Mouse (Mus musculus): ENCODE data around the gene Il34. TPM values are rescaled to one million over a fixed set of nuclear protein-coding genes. Genes with fewer than 3 reads are reported as not detected.

Il34 gene
- polyA plus RNA-seq, 1 experiment from 2014 or later, result 2.7 TPM

GRCm38 (mm10) chr8:110721606-110722413 is 83.9 kb downstream of the Il34 start:
- Histone ChIP-seq H3K4me2 (replicated peaks) (peak overlapping the region; percentile 90), H3K4me3 (replicated peaks) (peak overlapping the region; percentile 72), H3K9me3 (no peaks in the 10 kb centered on the region), H3K36me3 (peaks cover 14% of the 10 kb centered on the region; the same call in 1 of the 2 replicates), H3K4me1 (replicated peaks) (peaks cover 74% of the 10 kb centered on the region), H3K27ac (peak overlapping the region; percentile 94), H3K9ac (replicated peaks) (peak overlapping the region; percentile 86), H3K27me3 (no peaks in the 10 kb centered on the region)
- under 1% methylated on average over 42 of the region's 59 CpGs for WGBS
- peak; percentile 73 for ATAC-seq

GRCm38 (mm10) chr8:110720685-110721598 is 84.8 kb downstream of the Il34 start, which contains the start of gene Mtss1l:
TSS of gene Mtss1l (plus strand) at chr8:110721476.
- 4% methylated on average over 64 of the region's 75 CpGs for WGBS
- Histone ChIP-seq H3K4me3 (replicated peaks) (peak within 1 kb of the TSS; percentile 72), H3K9ac (replicated peaks) (peak within 1 kb of the TSS; percentile 86), H3K9me3 (no peaks in the 10 kb centered on the region), H3K4me1 (replicated peaks) (peaks cover 76% of the 10 kb centered on the region), H3K36me3 (0 out of 2 replicates have a peak, but pooled peaks cover 8% of the 10 kb centered on the region), H3K27me3 (no peaks in the 10 kb centered on the region), H3K27ac (peak within 1 kb of the TSS; percentile 94), H3K4me2 (replicated peaks) (peak within 1 kb of the TSS; percentile 90)
- peak; percentile 76 for ATAC-seq

- H3K27me3 ChIP-seq, result no peaks in the 10 kb centered on the region
- peak overlapping the region; percentile 90 for H3K4me2 ChIP-seq (replicated peaks)
- H3K4me1 ChIP-seq (replicated peaks), result peaks cover 76% of the 10 kb centered on the region
- H3K9ac ChIP-seq (replicated peaks), result peak overlapping the region; percentile 86
- H3K9me3 ChIP-seq, result no peaks in the 10 kb centered on the region
- 51% methylated on average over 6 of the region's 6 CpGs for WGBS
- no peak for ATAC-seq
- H3K4me3 ChIP-seq (replicated peaks), result peak overlapping the region; percentile 72; the same call in 1 of the 2 replicates
- peaks cover 10% of the 10 kb centered on the region; the same call in 1 of the 2 replicates for H3K36me3 ChIP-seq
- H3K27ac ChIP-seq, result peak overlapping the region; percentile 94
These were observed 85.6 kb downstream of the Il34 start for GRCm38 (mm10) chr8:110719898-110720653.

DNA sequence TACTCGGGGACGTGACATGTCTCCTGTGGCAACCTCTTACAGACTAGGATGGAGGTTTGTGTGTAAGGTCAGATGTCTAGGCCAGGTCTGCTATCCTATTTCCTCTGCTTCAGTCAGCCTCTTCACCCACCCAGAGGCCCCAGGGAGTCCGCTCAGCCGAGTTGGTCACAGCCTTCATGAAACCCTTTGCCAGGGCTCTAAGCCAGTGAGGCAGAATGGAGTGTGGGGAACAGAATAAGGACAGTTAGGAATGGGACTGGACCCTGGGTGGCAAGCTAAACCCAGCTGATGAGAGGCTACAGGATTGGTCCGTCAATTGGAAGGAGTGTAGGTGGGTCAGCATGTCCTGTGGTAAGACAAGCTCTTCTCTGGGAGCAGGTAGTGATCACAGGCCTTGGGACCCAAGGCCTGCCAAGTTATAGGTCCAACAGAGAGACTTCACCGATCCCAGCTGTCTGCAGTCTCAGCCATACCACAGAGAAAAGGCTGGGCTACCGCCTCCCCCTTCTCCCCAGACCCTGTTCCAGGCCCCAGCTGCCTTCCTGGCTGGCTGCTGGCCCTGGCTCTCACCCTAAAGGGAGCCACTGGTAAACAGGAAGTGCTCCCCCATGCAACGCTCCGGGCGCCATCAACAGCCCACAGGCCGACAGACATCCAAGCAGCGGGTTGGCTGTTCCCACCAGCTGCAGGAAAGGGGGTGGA is 86.6 kb downstream of the Il34 start:
- H3K4me1 ChIP-seq (replicated peaks), result peaks cover 75% of the 10 kb centered on the region
- ATAC-seq, result no peak
- H3K9ac ChIP-seq (replicated peaks), result peak overlapping the region; percentile 86; the same call in 1 of the 2 replicates
- 49% methylated on average over 12 of the region's 12 CpGs for WGBS
- no peaks in the 10 kb centered on the region for H3K9me3 ChIP-seq
- no peak overlapping the region for H3K4me2 ChIP-seq (replicated peaks)
- H3K27me3 ChIP-seq, result no peaks in the 10 kb centered on the region
- peak overlapping the region; percentile 39; the same call in 1 of the 2 replicates for H3K27ac ChIP-seq
- peaks cover 20% of the 10 kb centered on the region; the same call in 1 of the 2 replicates for H3K36me3 ChIP-seq
- H3K4me3 ChIP-seq (replicated peaks), result no peak overlapping the region

GRCm38 (mm10) chr8:110718209-110718968 is 87.3 kb downstream of the Il34 start:
- H3K4me1 ChIP-seq (replicated peaks), result peaks cover 68% of the 10 kb centered on the region

GRCm38 (mm10) chr8:110717131-110717530 is 88.6 kb downstream of the Il34 start:
- Histone ChIP-seq H3K4me1 (replicated peaks) (peaks cover 56% of the 10 kb centered on the region), H3K9me3 (no peaks in the 10 kb centered on the region), H3K27me3 (no peaks in the 10 kb centered on the region), H3K4me3 (replicated peaks) (no peak overlapping the region), H3K9ac (replicated peaks) (no peak overlapping the region), H3K4me2 (replicated peaks) (no peak overlapping the region), H3K36me3 (peaks cover 31% of the 10 kb centered on the region), H3K27ac (no peak overlapping the region)
- ATAC-seq, result no peak
- WGBS, result 78% methylated on average over 7 of the region's 7 CpGs

More at GRCm38 (mm10) chr8:110718209-110718968, 87.3 kb downstream of the Il34 start:
- WGBS, result 89% methylated on average over 8 of the region's 8 CpGs
- Histone ChIP-seq H3K27me3 (no peaks in the 10 kb centered on the region), H3K9ac (replicated peaks) (0 out of 2 replicates have a peak overlapping the region, but pooled peaks have one; percentile 33), H3K36me3 (peaks cover 21% of the 10 kb centered on the region), H3K9me3 (no peaks in the 10 kb centered on the region), H3K4me3 (replicated peaks) (no peak overlapping the region), H3K27ac (no peak overlapping the region), H3K4me2 (replicated peaks) (no peak overlapping the region)
- ATAC-seq, result no peak

DNA sequence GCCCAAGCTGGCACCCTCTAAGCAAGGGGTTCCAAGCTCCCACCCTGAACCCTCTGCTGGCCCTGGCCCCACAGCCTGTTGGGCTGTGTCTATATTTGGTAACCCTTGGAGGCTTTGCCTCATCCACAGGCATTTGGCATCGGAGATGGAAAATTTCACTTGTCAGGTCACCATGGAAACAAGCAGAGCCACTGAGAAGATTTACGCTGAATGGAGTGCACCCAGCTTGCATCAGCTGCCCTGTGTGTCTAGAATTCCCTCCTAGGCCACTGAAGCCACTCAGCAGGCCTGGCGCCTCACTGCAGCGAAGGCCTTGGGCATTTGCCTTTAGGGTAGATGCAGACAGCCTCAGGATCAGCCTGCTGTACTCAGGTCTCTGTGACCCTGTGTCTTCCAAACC is 89.6 kb downstream of the Il34 start:
- Histone ChIP-seq H3K4me1 (replicated peaks) (peaks cover 56% of the 10 kb centered on the region), H3K36me3 (peaks cover 42% of the 10 kb centered on the region), H3K4me2 (replicated peaks) (no peak overlapping the region), H3K9ac (replicated peaks) (no peak overlapping the region), H3K9me3 (no peaks in the 10 kb centered on the region), H3K27ac (peak overlapping the region; percentile 69), H3K27me3 (no peaks in the 10 kb centered on the region), H3K4me3 (replicated peaks) (no peak overlapping the region)
- WGBS, result 39% methylated on average over 4 of the region's 4 CpGs
- ATAC-seq, result peak; percentile 49; the same call in 1 of the 2 replicates

DNA sequence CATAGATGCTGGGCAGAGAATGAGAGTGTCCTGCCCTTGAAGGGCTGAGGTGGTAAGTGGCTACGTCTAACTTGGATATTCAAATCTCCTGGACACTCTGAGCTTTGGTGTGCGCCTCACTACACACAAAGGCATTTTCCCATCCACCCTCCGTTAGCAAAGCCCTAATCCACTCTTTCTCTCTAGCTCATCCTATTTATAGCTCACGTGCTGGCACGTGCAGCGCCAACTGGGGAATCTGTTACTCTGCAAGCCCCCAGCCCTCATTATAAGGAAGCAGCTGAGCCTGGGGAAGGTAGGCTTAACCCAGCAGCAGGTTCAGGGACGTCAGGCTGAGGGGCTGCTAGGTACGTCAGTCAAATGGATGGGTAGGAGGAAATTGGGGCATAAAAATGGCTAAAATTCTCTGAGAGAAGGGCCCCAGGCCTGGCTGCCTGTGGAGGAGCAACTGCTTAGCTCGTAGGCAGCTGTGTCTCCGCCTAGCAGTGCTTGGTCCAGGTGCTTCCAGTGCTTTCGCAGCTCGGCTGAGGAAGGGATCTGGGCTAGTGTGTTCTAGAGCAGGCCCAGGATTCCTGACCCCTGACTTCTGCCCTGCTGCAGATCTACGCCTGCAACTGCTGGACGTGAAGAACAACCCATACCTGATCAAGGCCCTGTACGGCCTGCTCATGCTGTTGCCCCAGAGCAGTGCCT is 90.8 kb downstream of the Il34 start:
- Histone ChIP-seq H3K27ac (peak overlapping the region; percentile 69), H3K27me3 (no peaks in the 10 kb centered on the region), H3K9ac (replicated peaks) (0 out of 2 replicates have a peak overlapping the region, but pooled peaks have one; percentile 19), H3K36me3 (peaks cover 52% of the 10 kb centered on the region), H3K4me3 (replicated peaks) (no peak overlapping the region), H3K9me3 (no peaks in the 10 kb centered on the region), H3K4me2 (replicated peaks) (no peak overlapping the region), H3K4me1 (replicated peaks) (peaks cover 53% of the 10 kb centered on the region)
- no peak for ATAC-seq
- 64% methylated on average over 15 of the region's 15 CpGs for whole genome bisulfite sequencing

GRCm38 (mm10) chr8:110713073-110713472 is 92.7 kb downstream of the Il34 start:
- H3K4me3 ChIP-seq (replicated peaks), result no peak overlapping the region
- peaks cover 36% of the 10 kb centered on the region for H3K4me1 ChIP-seq (replicated peaks)
- WGBS, result 93% methylated on average over 7 of the region's 7 CpGs
- H3K36me3 ChIP-seq, result peaks cover 56% of the 10 kb centered on the region
- no peaks in the 10 kb centered on the region for H3K27me3 ChIP-seq
- no peaks in the 10 kb centered on the region for H3K9me3 ChIP-seq
- H3K4me2 ChIP-seq (replicated peaks), result no peak overlapping the region
- H3K9ac ChIP-seq (replicated peaks), result no peak overlapping the region
- no peak for ATAC-seq
- no peak overlapping the region for H3K27ac ChIP-seq
